Mouse (Mus musculus) limb, embryonic 14.5 days (tissue): ENCODE results near the gene Cd81. TPM values are rescaled to one million over a fixed set of nuclear protein-coding genes. Genes with fewer than 3 reads are reported as not detected.
A peak's percentile ranks its signal among the peaks of the same experiment; 100 is the strongest.

Experiments
- ATAC-seq: fragments of 200-750 bp; cut with Nextera tagmentation; 2 replicates; pipeline ENCODE4 v1.8.0; 2017; ENCODE audit warnings: low read depth, moderate number of reproducible peaks, moderate TSS enrichment; ENCODE audit not compliant: low FRiP score
- DNase-seq: peaks from one replicate; pipeline ENCODE4 v3.0.0-alpha.2; 2015; ENCODE audit warnings: low spot score
- H3K27ac ChIP-seq: fragments of 300-500 bp; sonication (generic); replicated peaks from 2 replicates; pipeline ENCODE4 v1.5.1; 2014; ENCODE audit warnings: low read depth, mild to moderate bottlenecking, low read length, moderate library complexity, mixed read lengths
- H3K27me3 ChIP-seq: fragments of 300-500 bp; sonication (generic); 2 replicates; pipeline ENCODE4 v1.6.1; 2014; ENCODE audit warnings: low read length, mixed read lengths; ENCODE audit not compliant: control insufficient read depth, insufficient read depth
- H3K36me3 ChIP-seq: fragments of 300-500 bp; sonication (generic); 2 replicates; pipeline ENCODE4 v1.6.1; 2014; ENCODE audit warnings: mild to moderate bottlenecking, low read length, moderate library complexity, mixed read lengths; ENCODE audit not compliant: control insufficient read depth, insufficient read depth
- H3K4me1 ChIP-seq: fragments of 300-500 bp; sonication (generic); 2 replicates; pipeline ENCODE4 v1.6.1; 2014; ENCODE audit warnings: antibody characterized with exemption, low read length, mixed read lengths; ENCODE audit not compliant: control insufficient read depth, insufficient read depth
- H3K4me2 ChIP-seq: fragments of 300-500 bp; sonication (generic); replicated peaks from 2 replicates; pipeline ENCODE4 v1.6.1; 2014; ENCODE audit warnings: low read depth, mild to moderate bottlenecking, low read length, moderate library complexity; ENCODE audit not compliant: severe bottlenecking
- H3K4me3 ChIP-seq: fragments of 300-500 bp; sonication (generic); replicated peaks from 2 replicates; pipeline ENCODE4 v1.5.1; 2014; ENCODE audit warnings: low read length
- H3K9ac ChIP-seq: fragments of 300-500 bp; sonication (generic); 2 replicates; pipeline ENCODE4 v1.6.1; 2014; ENCODE audit warnings: mild to moderate bottlenecking, low read depth, low read length, moderate library complexity; ENCODE audit not compliant: severe bottlenecking
- H3K9me3 ChIP-seq: fragments of 300-500 bp; sonication (generic); 2 replicates; pipeline ENCODE4 v1.6.1; 2016; ENCODE audit warnings: low read length; ENCODE audit not compliant: control insufficient read depth
- POLR2A ChIP-seq: fragments of 200-500 bp; IDR thresholded peaks from 2 replicates; pipeline ENCODE4 v1.8.0; 2012; ENCODE audit warnings: inconsistent platforms, mild to moderate bottlenecking, moderate library complexity, borderline replicate concordance; ENCODE audit not compliant: insufficient read depth, insufficient read length; ENCODE audit errors: extremely low read depth
- WGBS: fragments of 180-500 bp; shearing (Covaris S2); extraction: QIAGEN DNeasy Blood & Tissue Kit; methylation state at CpG from one replicate; pipeline ENCODE4 v1.1.7; 2014; 5-methylcytosine and 5-hydroxymethylcytosine counted together
- polyA plus RNA-seq, 2 experiments: library from polyadenylated mRNA; depleted of rRNA in 1 of 2; stranded (reverse) in 1 of 2; unstranded in 1 of 2; fragments of >200 nt; fragmentation: Nextera tagmentation in 1 of 2; extraction: Ambion mirVana in 1 of 2; gene quantifications; 2 replicates each; pipeline versions ENCODE4 v1.2.1 to v1.2.3; 2012 to 2014

Gene Cd81
- polyA plus RNA-seq, 2 experiments = 456 to 658 TPM

GRCm38 (mm10) chr7:143062704-143063103 lies 10.2 kb downstream of the Cd81 start:
- Histone ChIP-seq H3K4me2 (no peak overlapping the region), H3K9me3 (no peaks in the 10 kb centered on the region), H3K4me3 (no peak overlapping the region), H3K9ac (no peak overlapping the region), H3K36me3 (peaks cover 90% of the 10 kb centered on the region), H3K27me3 (no peaks in the 10 kb centered on the region), H3K27ac (no peak overlapping the region), H3K4me1 (peaks cover 14% of the 10 kb centered on the region)
- DNase-seq (no peak), ATAC-seq (no peak)
- WGBS = 90% methylated on average over 2 of the region's 2 CpGs
- TF ChIP-seq POLR2A = no peak

DNA sequence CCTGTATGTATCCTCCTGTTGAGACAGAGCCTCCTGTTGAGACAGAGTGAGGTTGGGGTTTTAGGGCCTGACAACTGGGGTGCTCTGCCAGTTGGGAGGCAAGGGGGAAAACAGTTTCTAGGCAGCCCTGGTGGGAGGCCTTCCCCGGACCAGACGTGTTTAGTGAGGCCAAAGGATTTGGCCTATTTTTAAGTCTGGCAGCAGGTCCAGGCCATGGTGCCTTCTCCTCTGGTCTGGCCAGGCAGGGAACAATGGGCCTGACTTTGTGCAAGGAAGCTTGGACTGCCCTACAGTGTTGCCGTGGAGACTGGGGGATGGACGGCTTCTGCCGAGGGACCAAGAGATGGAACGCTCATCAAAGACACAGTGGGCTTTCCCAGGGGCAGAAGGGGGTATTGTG lies 11.7 kb downstream of the Cd81 start:
- 88% methylated on average over 6 of the region's 6 CpGs for WGBS
- H3K9ac ChIP-seq = no peak overlapping the region
- no peak overlapping the region for H3K27ac ChIP-seq
- H3K4me1 ChIP-seq = peaks cover 8% of the 10 kb centered on the region
- H3K4me2 ChIP-seq = no peak overlapping the region
- no peak for ATAC-seq
- peaks cover 87% of the 10 kb centered on the region for H3K36me3 ChIP-seq
- H3K9me3 ChIP-seq = no peaks in the 10 kb centered on the region
- no peaks in the 10 kb centered on the region for H3K27me3 ChIP-seq
- DNase-seq = no peak
- no peak overlapping the region for H3K4me3 ChIP-seq
- no peak for TF ChIP-seq POLR2A

DNA sequence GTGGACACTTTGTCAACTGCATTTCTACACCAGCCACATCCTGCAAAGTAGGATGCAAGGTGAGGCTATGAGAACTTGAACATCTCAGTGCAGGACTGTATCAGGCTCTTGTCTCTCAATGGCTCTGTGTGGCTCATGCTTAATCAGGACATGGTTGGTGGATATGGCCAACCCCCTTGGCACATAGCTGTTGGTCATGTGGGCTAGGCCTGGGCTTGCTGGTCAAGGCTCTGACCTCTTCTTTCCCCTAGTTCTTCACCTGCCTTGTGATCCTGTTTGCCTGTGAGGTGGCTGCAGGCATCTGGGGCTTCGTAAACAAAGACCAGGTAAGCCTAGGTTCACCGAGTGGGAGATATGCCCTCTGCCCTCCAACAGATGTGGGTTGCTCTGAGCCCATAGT lies 13.2 kb downstream of the Cd81 start:
- H3K27ac ChIP-seq = no peak overlapping the region
- H3K4me3 ChIP-seq = no peak overlapping the region
- H3K9me3 ChIP-seq = no peaks in the 10 kb centered on the region
- ATAC-seq = no peak
- no peak overlapping the region for H3K4me2 ChIP-seq
- no peak overlapping the region for H3K9ac ChIP-seq
- WGBS = 87% methylated on average over 2 of the region's 2 CpGs
- peaks cover 11% of the 10 kb centered on the region for H3K4me1 ChIP-seq
- H3K27me3 ChIP-seq = no peaks in the 10 kb centered on the region
- peaks cover 77% of the 10 kb centered on the region for H3K36me3 ChIP-seq
- no peak for DNase-seq
- TF ChIP-seq POLR2A = no peak

- no peak for DNase-seq
- Histone ChIP-seq H3K9me3 (no peaks in the 10 kb centered on the region), H3K4me2 (no peak overlapping the region), H3K27me3 (no peaks in the 10 kb centered on the region), H3K36me3 (peaks cover 68% of the 10 kb centered on the region), H3K9ac (no peak overlapping the region), H3K27ac (0 out of 2 replicates have a peak overlapping the region, but pooled peaks have one; percentile 95), H3K4me3 (no peak overlapping the region), H3K4me1 (peaks cover 12% of the 10 kb centered on the region)
- 66% methylated on average over 2 of the region's 2 CpGs for WGBS
- no peak for ATAC-seq
- no peak for TF ChIP-seq POLR2A
Observed at GRCm38 (mm10) chr7:143067469-143067868, 14.9 kb downstream of the Cd81 start.

DNA sequence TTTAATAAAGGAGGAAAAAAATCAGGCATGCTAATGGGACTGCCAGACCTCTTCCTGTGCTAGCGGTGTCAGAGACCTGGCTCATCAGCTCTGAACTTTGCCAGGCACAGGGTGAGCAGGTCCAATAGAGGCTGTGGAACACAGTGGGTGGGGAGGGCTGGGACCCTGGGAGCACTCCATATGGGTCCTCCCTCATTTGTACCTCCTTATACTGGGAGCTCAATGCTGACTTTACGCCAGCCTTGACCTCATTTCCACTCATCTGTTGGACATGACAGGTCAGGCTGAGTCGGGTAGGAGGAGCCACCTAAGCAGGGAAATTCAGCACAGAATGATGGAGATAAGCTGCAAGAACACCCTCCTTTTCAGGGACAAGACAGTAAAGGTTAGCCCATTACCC lies 15.4 kb downstream of the Cd81 start:
- no peaks in the 10 kb centered on the region for H3K9me3 ChIP-seq
- DNase-seq (no peak), ATAC-seq (no peak)
- peaks cover 68% of the 10 kb centered on the region for H3K36me3 ChIP-seq
- peak overlapping the region; percentile 95 for H3K27ac ChIP-seq
- peak overlapping the region; percentile 59 for H3K4me2 ChIP-seq
- WGBS = 77% methylated on average over 3 of the region's 3 CpGs
- H3K4me3 ChIP-seq = no peak overlapping the region
- TF ChIP-seq POLR2A = no peak
- no peak overlapping the region for H3K9ac ChIP-seq
- peaks cover 12% of the 10 kb centered on the region for H3K4me1 ChIP-seq
- no peaks in the 10 kb centered on the region for H3K27me3 ChIP-seq
